Mouse (Mus musculus): ENCODE data around the gene Dpf2. TPM values are rescaled to one million over a fixed set of nuclear protein-coding genes. Genes with fewer than 3 reads are reported as not detected.
A peak's percentile ranks its signal among the peaks of the same experiment; 100 is the strongest.

Gene Dpf2
- polyA plus RNA-seq, 1 experiment from 2014 or later: 155 TPM

DNA sequence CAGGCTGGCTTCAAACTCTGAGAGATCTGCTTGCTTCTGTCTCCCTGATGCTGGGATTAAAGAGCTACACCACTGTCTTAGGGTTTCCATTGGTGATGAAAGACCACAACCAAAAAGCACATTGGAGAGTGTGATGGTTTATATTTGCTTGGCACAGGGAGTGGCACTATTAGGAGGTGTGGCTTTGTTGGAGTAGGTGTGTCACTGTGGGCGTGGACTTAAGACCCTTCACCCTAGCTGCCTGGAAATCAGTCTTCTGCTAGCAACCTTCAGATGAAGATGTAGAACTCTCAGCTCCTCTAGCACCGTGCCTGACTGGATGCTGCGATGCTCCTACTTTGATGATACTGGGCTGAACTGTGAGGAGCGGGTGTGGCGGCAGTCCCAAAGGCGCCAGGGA lies 25.7 kb upstream of the Dpf2 start:
- Histone ChIP-seq H3K27ac (ENCODE audit: low read length) (peak overlapping the region; percentile 80), H3K27me3 (ENCODE audit: control insufficient read depth, insufficient read depth, low read depth, low read length) (no peaks in the 10 kb centered on the region), H3K4me2 (ENCODE audit: low read depth, low read length) (no peak overlapping the region), H3K4me3 (ENCODE audit: low read length) (no peak overlapping the region), H3K4me1 (replicated peaks; ENCODE audit: control insufficient read depth, insufficient read depth, low read length) (peaks cover 45% of the 10 kb centered on the region), H3K9ac (ENCODE audit: low read length) (no peak overlapping the region), H3K36me3 (ENCODE audit: control insufficient read depth, insufficient read depth, low read length) (peaks cover 10% of the 10 kb centered on the region), H3K9me3 (ENCODE audit: control insufficient read depth, low read length) (no peaks in the 10 kb centered on the region)
- no peak for ATAC-seq (ENCODE audit: low read depth)
- 84% methylated on average over 6 of the region's 6 CpGs for WGBS

DNA sequence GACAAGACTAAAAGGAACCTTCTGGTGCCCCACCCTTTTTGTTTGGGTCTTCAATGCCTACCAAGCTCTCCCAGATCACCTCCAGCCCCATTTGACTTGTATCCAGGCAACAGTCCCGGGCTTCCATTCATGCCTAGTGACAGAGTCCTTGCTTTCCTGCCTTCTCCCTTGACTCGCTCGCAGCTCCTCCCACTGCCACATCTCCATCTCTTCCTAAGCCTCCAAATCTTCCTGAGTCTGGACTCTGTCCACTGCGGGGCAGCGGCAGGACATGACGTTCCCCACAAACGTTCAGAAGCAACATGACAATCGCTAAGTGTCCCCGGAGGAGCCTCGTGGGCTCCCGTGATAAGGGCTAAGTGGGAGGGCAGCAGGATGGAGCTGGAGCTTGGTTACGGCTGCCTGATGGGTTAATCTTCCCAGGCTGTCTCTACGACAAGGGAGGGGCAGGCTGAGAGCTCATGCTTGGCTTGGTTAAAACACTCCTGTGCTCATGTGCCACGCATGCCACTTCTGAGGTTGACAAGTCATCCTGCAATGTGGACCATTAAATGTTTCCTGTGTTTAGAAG lies 25.1 kb upstream of the Dpf2 start:
- Histone ChIP-seq H3K4me1 (replicated peaks; ENCODE audit: control insufficient read depth, insufficient read depth, low read length) (peaks cover 45% of the 10 kb centered on the region), H3K4me2 (ENCODE audit: low read depth, low read length) (peak overlapping the region; percentile 27), H3K27me3 (ENCODE audit: control insufficient read depth, insufficient read depth, low read depth, low read length) (no peaks in the 10 kb centered on the region), H3K9ac (ENCODE audit: low read length) (peak overlapping the region; percentile 52), H3K36me3 (ENCODE audit: control insufficient read depth, insufficient read depth, low read length) (peaks cover 10% of the 10 kb centered on the region), H3K9me3 (ENCODE audit: control insufficient read depth, low read length) (no peaks in the 10 kb centered on the region), H3K4me3 (ENCODE audit: low read length) (peak overlapping the region; percentile 15; the same call in 1 of the 2 replicates), H3K27ac (ENCODE audit: low read length) (peak overlapping the region; percentile 80)
- ATAC-seq (ENCODE audit: low read depth): peak; percentile 31
- WGBS: 10% methylated on average over 14 of the region's 14 CpGs

DNA sequence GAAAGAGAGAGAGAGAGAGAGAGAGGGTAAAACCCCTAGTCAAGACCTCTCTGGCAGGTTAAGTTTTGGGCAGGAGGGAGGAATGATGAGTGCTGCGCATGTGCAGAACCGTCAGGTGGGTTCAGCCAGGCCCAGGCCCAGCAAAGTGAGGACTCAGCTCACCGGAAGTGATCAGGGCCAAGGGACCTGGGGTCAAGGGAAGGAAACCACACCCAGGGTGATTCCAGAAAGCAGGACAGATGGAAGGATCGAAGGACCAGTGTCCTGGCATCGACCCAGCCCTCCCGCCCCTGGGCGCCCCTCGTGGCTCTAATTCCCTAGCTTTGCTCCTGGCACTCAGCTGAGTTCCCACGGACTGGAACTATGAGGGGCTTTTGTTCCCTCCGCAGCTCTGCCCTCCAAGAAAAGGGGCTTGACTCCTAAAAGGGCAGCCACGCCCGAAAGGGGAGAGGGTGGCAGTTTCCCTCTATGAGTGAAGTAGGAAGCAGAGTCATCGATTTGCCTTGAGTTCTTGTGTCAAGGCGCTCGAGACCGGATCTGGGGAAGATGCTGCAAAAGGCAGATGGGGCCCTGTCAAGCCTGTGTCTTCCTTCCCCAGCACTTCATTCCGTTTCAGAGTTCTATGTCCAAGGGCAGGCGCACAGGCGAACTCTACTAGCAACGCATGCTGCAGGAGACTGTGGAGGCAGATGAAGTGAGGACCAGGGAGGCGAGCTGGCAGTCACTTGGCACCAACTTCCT lies 24.5 kb upstream of the Dpf2 start:
- no peak overlapping the region for H3K4me3 ChIP-seq (ENCODE audit: low read length)
- H3K9ac ChIP-seq (ENCODE audit: low read length): no peak overlapping the region
- H3K27ac ChIP-seq (ENCODE audit: low read length): peak overlapping the region; percentile 80
- H3K4me2 ChIP-seq (ENCODE audit: low read depth, low read length): 0 out of 2 replicates have a peak overlapping the region, but pooled peaks have one; percentile 27
- no peaks in the 10 kb centered on the region for H3K27me3 ChIP-seq (ENCODE audit: control insufficient read depth, insufficient read depth, low read depth, low read length)
- peaks cover 45% of the 10 kb centered on the region for H3K4me1 ChIP-seq (replicated peaks; ENCODE audit: control insufficient read depth, insufficient read depth, low read length)
- no peaks in the 10 kb centered on the region for H3K9me3 ChIP-seq (ENCODE audit: control insufficient read depth, low read length)
- 58% methylated on average over 21 of the region's 21 CpGs for WGBS
- peaks cover 10% of the 10 kb centered on the region for H3K36me3 ChIP-seq (ENCODE audit: control insufficient read depth, insufficient read depth, low read length)
- peak; percentile 41 for ATAC-seq (ENCODE audit: low read depth)

DNA sequence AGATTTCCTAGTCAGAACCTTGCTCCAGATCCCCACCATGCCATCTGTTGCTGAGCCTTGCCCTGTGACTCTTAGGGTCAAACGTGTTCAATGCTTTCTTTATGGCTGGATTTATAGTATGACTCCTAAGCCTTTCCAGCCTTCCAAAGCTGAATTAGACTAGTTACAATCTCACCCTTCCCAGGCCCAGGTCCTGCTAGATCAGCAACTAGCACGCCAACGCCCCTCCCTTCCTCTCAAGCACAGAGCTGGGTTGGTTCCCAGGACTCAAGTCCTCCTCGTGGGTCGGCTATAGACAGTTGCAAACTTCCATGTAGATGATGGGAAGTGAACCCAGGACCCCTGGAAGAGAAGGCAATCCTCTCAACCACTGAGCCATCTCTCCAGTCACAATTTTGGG lies 22.9 kb upstream of the Dpf2 start:
- WGBS: 41% methylated on average over 5 of the region's 5 CpGs
- H3K27ac ChIP-seq (ENCODE audit: low read length): peak overlapping the region; percentile 87

DNA sequence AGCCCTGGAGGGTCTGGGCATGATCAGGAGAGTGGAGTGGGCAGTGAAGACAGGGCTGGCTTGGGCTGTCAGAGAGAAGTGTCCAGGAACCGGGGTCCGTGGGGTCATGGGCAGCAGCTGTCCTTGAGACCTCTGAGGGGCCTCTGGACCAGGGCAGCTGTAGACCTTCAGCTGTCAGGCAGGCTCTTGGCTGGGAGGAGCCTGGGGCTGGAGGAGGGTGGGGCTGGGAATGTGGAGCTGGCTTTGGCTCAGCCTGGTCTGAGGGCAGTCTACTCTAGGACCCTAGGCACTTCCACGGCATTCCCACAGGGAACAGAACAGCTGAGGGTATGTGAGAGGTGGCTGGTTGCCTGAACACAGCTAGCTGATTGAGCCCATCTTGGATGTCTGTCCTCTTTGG lies 22.5 kb upstream of the Dpf2 start:
- Histone ChIP-seq H3K4me3 (ENCODE audit: low read length) (no peak overlapping the region), H3K4me1 (replicated peaks; ENCODE audit: control insufficient read depth, insufficient read depth, low read length) (peaks cover 41% of the 10 kb centered on the region), H3K36me3 (ENCODE audit: control insufficient read depth, insufficient read depth, low read length) (no peaks in the 10 kb centered on the region), H3K4me2 (ENCODE audit: low read depth, low read length) (no peak overlapping the region), H3K9ac (ENCODE audit: low read length) (no peak overlapping the region), H3K27me3 (ENCODE audit: control insufficient read depth, insufficient read depth, low read depth, low read length) (no peaks in the 10 kb centered on the region), H3K27ac (ENCODE audit: low read length) (peak overlapping the region; percentile 87), H3K9me3 (ENCODE audit: control insufficient read depth, low read length) (no peaks in the 10 kb centered on the region)
- peak; percentile 90 for ATAC-seq (ENCODE audit: low read depth)
- WGBS: 17% methylated on average over 3 of the region's 3 CpGs

More for the DNA sequence above, 22.9 kb upstream of the Dpf2 start:
- no peaks in the 10 kb centered on the region for H3K27me3 ChIP-seq (ENCODE audit: control insufficient read depth, insufficient read depth, low read depth, low read length)
- peaks cover 43% of the 10 kb centered on the region for H3K4me1 ChIP-seq (replicated peaks; ENCODE audit: control insufficient read depth, insufficient read depth, low read length)
- H3K9ac ChIP-seq (ENCODE audit: low read length): no peak overlapping the region
- ATAC-seq (ENCODE audit: low read depth): peak; percentile 61; the same call in 1 of the 2 replicates
- H3K36me3 ChIP-seq (ENCODE audit: control insufficient read depth, insufficient read depth, low read length): peaks cover 2% of the 10 kb centered on the region; the same call in 1 of the 2 replicates
- H3K9me3 ChIP-seq (ENCODE audit: control insufficient read depth, low read length): no peaks in the 10 kb centered on the region
- H3K4me3 ChIP-seq (ENCODE audit: low read length): no peak overlapping the region
- no peak overlapping the region for H3K4me2 ChIP-seq (ENCODE audit: low read depth, low read length)

DNA sequence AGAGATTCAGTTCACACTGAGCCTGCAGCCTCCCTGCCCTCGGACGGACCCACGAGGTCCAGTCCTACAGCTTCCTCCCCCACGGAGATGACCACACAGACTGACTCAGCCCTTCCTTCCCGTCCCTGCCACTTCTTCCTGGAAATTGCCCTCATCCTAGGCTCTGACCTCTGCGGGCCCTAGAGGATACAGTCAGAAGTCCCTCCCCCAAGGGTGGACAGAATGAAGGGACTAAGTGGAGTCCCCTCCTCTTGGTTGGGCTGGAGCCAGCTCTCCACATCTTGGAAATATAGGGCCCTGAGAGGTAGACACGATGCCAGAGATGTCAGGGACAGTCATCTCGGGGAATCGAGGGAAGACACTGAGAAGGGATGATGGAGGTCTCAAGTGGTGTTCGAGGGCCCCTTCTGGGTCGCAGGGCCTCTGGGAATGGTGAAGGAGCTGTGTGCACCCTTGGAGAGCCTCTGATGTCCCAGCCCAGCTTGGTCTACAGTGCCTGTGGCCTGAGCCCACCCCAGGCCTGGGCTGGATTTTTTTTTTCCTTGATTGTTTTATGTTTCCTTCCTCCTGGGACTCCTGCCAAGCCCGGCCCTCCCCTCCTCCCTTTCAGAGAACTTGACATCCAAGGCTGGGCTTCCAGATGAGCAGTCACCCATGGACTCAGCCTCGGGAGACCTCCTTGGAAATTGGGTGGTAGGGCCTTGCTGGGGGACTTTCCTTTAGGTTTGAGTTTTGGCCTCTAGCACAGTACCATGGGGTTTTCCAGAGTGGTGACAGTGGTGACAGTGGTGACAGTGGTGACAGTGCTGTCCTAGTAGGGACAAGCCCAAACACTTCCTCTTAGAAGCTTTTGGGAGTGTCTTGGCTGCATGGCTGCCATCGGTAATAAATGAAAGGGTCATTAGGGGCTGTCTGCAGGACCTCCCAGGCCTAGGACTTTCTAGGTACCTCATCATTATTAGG lies 17.1 kb upstream of the Dpf2 start:
- 30% methylated on average over 14 of the region's 14 CpGs for WGBS
- no peak overlapping the region; the same call in 1 of the 2 replicates for H3K9ac ChIP-seq (ENCODE audit: low read length)
- H3K4me3 ChIP-seq (ENCODE audit: low read length): no peak overlapping the region
- H3K27me3 ChIP-seq (ENCODE audit: control insufficient read depth, insufficient read depth, low read depth, low read length): no peaks in the 10 kb centered on the region
- peak; percentile 69 for ATAC-seq (ENCODE audit: low read depth)
- no peak overlapping the region for H3K4me2 ChIP-seq (ENCODE audit: low read depth, low read length)
- no peaks in the 10 kb centered on the region for H3K36me3 ChIP-seq (ENCODE audit: control insufficient read depth, insufficient read depth, low read length)
- peak overlapping the region; percentile 83 for H3K27ac ChIP-seq (ENCODE audit: low read length)
- H3K9me3 ChIP-seq (ENCODE audit: control insufficient read depth, low read length): no peaks in the 10 kb centered on the region
- H3K4me1 ChIP-seq (replicated peaks; ENCODE audit: control insufficient read depth, insufficient read depth, low read length): peaks cover 35% of the 10 kb centered on the region

DNA sequence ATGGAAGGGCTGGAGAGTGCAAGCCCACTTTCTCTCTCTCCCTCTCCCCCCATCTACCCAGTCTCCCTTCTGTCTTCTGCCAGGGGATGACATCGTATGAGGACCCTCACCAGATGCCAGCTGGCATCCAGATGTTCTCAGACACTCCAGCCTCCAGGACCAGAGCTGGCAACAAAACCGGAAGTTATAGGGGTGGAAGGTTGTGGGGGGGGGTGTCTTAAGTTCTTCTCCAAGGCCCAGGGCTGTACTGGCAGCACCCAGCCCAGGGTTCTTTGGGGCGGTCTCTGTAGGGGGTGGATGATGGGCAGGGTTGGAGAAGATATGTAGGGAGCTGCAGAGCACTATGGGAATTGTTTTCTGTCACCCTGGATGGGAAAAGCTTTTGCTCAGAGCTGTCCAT lies 15.7 kb upstream of the Dpf2 start:
- no peaks in the 10 kb centered on the region for H3K36me3 ChIP-seq (ENCODE audit: control insufficient read depth, insufficient read depth, low read length)
- H3K27me3 ChIP-seq (ENCODE audit: control insufficient read depth, insufficient read depth, low read depth, low read length): no peaks in the 10 kb centered on the region
- WGBS: 61% methylated on average over 3 of the region's 3 CpGs
- no peak overlapping the region for H3K4me2 ChIP-seq (ENCODE audit: low read depth, low read length)
- 0 out of 2 replicates have a peak overlapping the region, but pooled peaks have one; percentile 83 for H3K27ac ChIP-seq (ENCODE audit: low read length)
- ATAC-seq (ENCODE audit: low read depth): no peak
- H3K9me3 ChIP-seq (ENCODE audit: control insufficient read depth, low read length): no peaks in the 10 kb centered on the region
- peaks cover 32% of the 10 kb centered on the region for H3K4me1 ChIP-seq (replicated peaks; ENCODE audit: control insufficient read depth, insufficient read depth, low read length)
- H3K9ac ChIP-seq (ENCODE audit: low read length): peak overlapping the region; percentile 38
- H3K4me3 ChIP-seq (ENCODE audit: low read length): no peak overlapping the region

DNA sequence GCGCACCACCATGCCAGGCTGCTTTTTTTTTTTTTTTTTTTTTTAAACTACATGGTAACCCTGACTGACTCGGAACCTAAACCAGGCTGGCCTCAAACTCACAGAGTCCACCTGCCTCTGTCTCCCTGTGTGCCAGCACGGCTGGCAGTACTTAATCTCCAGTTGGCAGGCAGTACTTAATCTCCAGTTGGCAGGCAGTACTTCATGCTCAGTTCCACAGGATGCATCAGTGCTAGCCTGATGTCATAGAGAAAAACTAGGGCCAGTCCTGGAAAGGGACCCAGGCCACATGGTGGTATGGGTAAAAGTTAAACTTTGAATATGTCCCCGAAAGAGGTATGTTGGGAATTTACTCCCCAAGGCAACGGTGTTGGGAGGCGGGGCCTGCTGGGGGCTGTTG lies 15.3 kb upstream of the Dpf2 start:
- no peaks in the 10 kb centered on the region for H3K9me3 ChIP-seq (ENCODE audit: control insufficient read depth, low read length)
- no peaks in the 10 kb centered on the region for H3K27me3 ChIP-seq (ENCODE audit: control insufficient read depth, insufficient read depth, low read depth, low read length)
- peaks cover 32% of the 10 kb centered on the region for H3K4me1 ChIP-seq (replicated peaks; ENCODE audit: control insufficient read depth, insufficient read depth, low read length)
- no peak for ATAC-seq (ENCODE audit: low read depth)
- no peak overlapping the region; the same call in 1 of the 2 replicates for H3K9ac ChIP-seq (ENCODE audit: low read length)
- 71% methylated on average over 6 of the region's 6 CpGs for WGBS
- no peak overlapping the region for H3K27ac ChIP-seq (ENCODE audit: low read length)
- no peaks in the 10 kb centered on the region for H3K36me3 ChIP-seq (ENCODE audit: control insufficient read depth, insufficient read depth, low read length)
- no peak overlapping the region for H3K4me2 ChIP-seq (ENCODE audit: low read depth, low read length)
- no peak overlapping the region for H3K4me3 ChIP-seq (ENCODE audit: low read length)

DNA sequence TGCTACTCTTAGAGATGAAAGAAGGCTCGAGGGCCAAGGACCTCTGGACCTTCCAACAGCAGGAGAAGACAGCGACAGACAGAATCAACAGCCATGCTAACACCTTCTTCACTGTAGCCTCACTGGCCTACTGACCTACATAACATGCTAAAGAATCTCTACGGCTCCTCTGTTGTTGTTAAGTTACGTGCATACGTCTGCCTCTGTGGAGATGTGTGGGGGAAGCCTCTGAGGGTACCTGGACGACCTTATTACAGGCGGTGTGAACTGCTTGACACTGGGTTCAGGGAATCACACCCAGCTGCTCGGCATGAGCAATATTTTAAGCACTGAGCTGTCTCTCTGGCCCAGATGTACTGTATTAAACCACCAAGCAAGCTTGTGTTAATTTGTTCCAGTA lies 14.7 kb upstream of the Dpf2 start:
- peaks cover 33% of the 10 kb centered on the region for H3K4me1 ChIP-seq (replicated peaks; ENCODE audit: control insufficient read depth, insufficient read depth, low read length)
- no peak overlapping the region for H3K9ac ChIP-seq (ENCODE audit: low read length)
- no peaks in the 10 kb centered on the region for H3K36me3 ChIP-seq (ENCODE audit: control insufficient read depth, insufficient read depth, low read length)
- H3K4me2 ChIP-seq (ENCODE audit: low read depth, low read length): no peak overlapping the region
- H3K9me3 ChIP-seq (ENCODE audit: control insufficient read depth, low read length): no peaks in the 10 kb centered on the region
- no peak for ATAC-seq (ENCODE audit: low read depth)
- no peak overlapping the region for H3K4me3 ChIP-seq (ENCODE audit: low read length)
- 73% methylated on average over 8 of the region's 8 CpGs for WGBS
- no peaks in the 10 kb centered on the region for H3K27me3 ChIP-seq (ENCODE audit: control insufficient read depth, insufficient read depth, low read depth, low read length)
- H3K27ac ChIP-seq (ENCODE audit: low read length): no peak overlapping the region
